Mouse (Mus musculus): ENCODE data around the gene Cd81.

GRCm38 (mm10) chr7:143052626-143053007 lies at the start of gene Cd81:
- TF ChIP-seq CTCF (IDR thresholded peaks at IDR 0.05; ENCODE audit: control insufficient read depth, insufficient read depth, low read length) (no peak), POLR2A (IDR thresholded peaks at IDR 0.05; ENCODE audit: borderline replicate concordance, control insufficient read depth, low read depth, low read length) (peak; percentile 92)

All from bone marrow, adult 2 months (tissue).